19 mouse cellular contexts compared by ENCODE assay signal in the genomic region with DNA sequence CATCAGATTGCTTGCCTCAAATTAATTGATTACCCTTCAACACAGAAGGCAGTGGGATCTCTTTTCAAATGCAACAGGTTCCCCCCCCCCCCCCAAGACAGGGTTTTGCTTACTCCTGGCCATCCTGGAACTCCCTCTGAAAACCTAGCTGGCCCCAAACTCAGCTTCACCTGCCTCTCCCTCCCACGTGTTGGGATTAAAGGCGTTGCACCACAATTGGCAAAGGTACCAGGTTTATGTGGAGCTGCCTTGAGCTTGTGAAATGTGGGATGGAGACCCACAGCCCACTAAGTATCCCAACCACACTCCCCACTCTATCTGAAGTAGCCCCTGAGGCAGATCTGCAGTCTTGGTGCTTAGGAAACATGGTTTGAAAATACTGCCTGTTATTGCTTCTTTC.
DNase-seq lines count a peak whose midpoint lies in the region; ATAC-seq lines count a peak whose summit lies in the region.
"Had no signal": no experiment of that assay in that cellular context is flagged by ENCODE, and none has a peak within 500 bp of the region (broad histone marks: within the 10 kb centered on the region; RNA-seq: fewer than 3 reads in every experiment).

No protein-coding gene starts in this region.

- no peak overlapping the region for H3K9ac ChIP-seq in kidney, embryonic 15.5 days
- no peak overlapping the region for H3K9ac ChIP-seq in limb, embryonic 13.5 days
- H3K9ac ChIP-seq: forebrain, embryonic 15.5 days; heart, embryonic 15.5 days; hindbrain, embryonic 14.5 days had no signal

- 0 out of 2 replicates have a peak overlapping the region, but pooled peaks have one; percentile 4 for H3K27ac ChIP-seq in kidney, embryonic 15.5 days
- H3K27ac ChIP-seq in limb, embryonic 13.5 days = peak overlapping the region; percentile 48
- H3K27ac ChIP-seq: forebrain, embryonic 15.5 days; heart, embryonic 15.5 days had no signal

- no peak overlapping the region for H3K4me2 ChIP-seq in kidney, embryonic 15.5 days
- H3K4me2 ChIP-seq in limb, embryonic 13.5 days (replicated peaks) = no peak overlapping the region; the same call in 1 of the 2 replicates
- H3K4me2 ChIP-seq: forebrain, embryonic 15.5 days; heart, embryonic 11.5 days; heart, embryonic 15.5 days; hindbrain, embryonic 14.5 days had no signal

- no peaks in the 10 kb centered on the region for H3K9me3 ChIP-seq in kidney, embryonic 15.5 days (replicated peaks)
- no peaks in the 10 kb centered on the region for H3K9me3 ChIP-seq in limb, embryonic 13.5 days
- H3K9me3 ChIP-seq: forebrain, embryonic 15.5 days; heart, embryonic 15.5 days had no signal

- ATAC-seq in kidney, embryonic 15.5 days (replicated peaks; ENCODE audit: low FRiP score) = no peak
- no peak for ATAC-seq in limb, embryonic 13.5 days (ENCODE audit: low FRiP score, low read depth)
- ATAC-seq: forebrain, embryonic 15.5 days had no signal

- WGBS in kidney, embryonic 15.5 days = 66% methylated on average over 2 of the region's 2 CpGs
- 50% methylated on average over 2 of the region's 2 CpGs for WGBS in limb, embryonic 13.5 days

- H3K27me3 ChIP-seq in kidney, embryonic 15.5 days = no peaks in the 10 kb centered on the region
- H3K27me3 ChIP-seq in limb, embryonic 13.5 days = no peaks in the 10 kb centered on the region
- H3K27me3 ChIP-seq: forebrain, embryonic 15.5 days; heart, embryonic 15.5 days had no signal

- no peak overlapping the region for H3K4me3 ChIP-seq in kidney, embryonic 15.5 days (replicated peaks)
- H3K4me3 ChIP-seq in limb, embryonic 13.5 days = no peak overlapping the region
- H3K4me3 ChIP-seq: erythroblast, embryonic 14.5 days; forebrain, embryonic 15.5 days; heart, embryonic 15.5 days had no signal

- H3K36me3 ChIP-seq in kidney, embryonic 15.5 days = peaks cover 49% of the 10 kb centered on the region
- H3K36me3 ChIP-seq in limb, embryonic 13.5 days = peaks cover 56% of the 10 kb centered on the region

- peaks cover 80% of the 10 kb centered on the region for H3K4me1 ChIP-seq in kidney, embryonic 15.5 days
- peaks cover 82% of the 10 kb centered on the region for H3K4me1 ChIP-seq in limb, embryonic 13.5 days

- no peak for DNase-seq in kidney, postnatal 36 days
- peak; percentile 74 for DNase-seq in gonadal fat pad, adult 2 months (ENCODE audit: low read depth)
- DNase-seq in thymus, postnatal 36 days = no peak
- DNase-seq in spleen, postnatal 14 days (ENCODE audit: low spot score in 2 of 2) = no peak
- no peak for DNase-seq in heart, adult 9 months (ENCODE audit: low spot score in 2 of 2)
- DNase-seq: adrenal gland, postnatal 10 days; cerebellum, adult 11 months; cerebellum, adult 8-10 months; cerebellum, postnatal 25 days; gastrocnemius, postnatal 36 days; heart, adult 18-20 months; heart, postnatal 14 days had no signal
